Mouse (Mus musculus): ENCODE results near the gene Sox6. TPM values are rescaled to one million over a fixed set of nuclear protein-coding genes. Genes with fewer than 3 reads are reported as not detected.

Sox6 gene
- polyA plus RNA-seq, 1 experiment from 2014 or later: 40.6 TPM

- Histone ChIP-seq H3K27ac (ENCODE audit: low read length) (no peak overlapping the region), H3K4me3 (ENCODE audit: low read depth, low read length) (no peak overlapping the region), H3K9me3 (ENCODE audit: control insufficient read depth, low read depth, low read length) (no peaks in the 10 kb centered on the region), H3K36me3 (ENCODE audit: control insufficient read depth, insufficient read depth, low read length) (no peaks in the 10 kb centered on the region), H3K27me3 (ENCODE audit: control insufficient read depth, insufficient read depth, low read length) (no peaks in the 10 kb centered on the region), H3K9ac (replicated peaks; ENCODE audit: low read depth, low read length) (no peak overlapping the region), H3K4me2 (replicated peaks; ENCODE audit: low read depth, low read length) (no peak overlapping the region), H3K4me1 (ENCODE audit: control insufficient read depth, insufficient read depth, low read length) (no peaks in the 10 kb centered on the region)
- ATAC-seq (ENCODE audit: insufficient number of reproducible peaks, insufficient read depth, low FRiP score, low read depth): no peak
- 75% methylated on average over 4 of the region's 4 CpGs for WGBS
These were observed 488.9 kb downstream of the Sox6 start for GRCm38 (mm10) chr7:115549670-115550069.

GRCm38 (mm10) chr7:115545585-115546374 lies 492.8 kb downstream of the Sox6 start:
- WGBS: 88% methylated on average over 4 of the region's 4 CpGs
- no peak overlapping the region for H3K4me2 ChIP-seq (replicated peaks; ENCODE audit: low read depth, low read length)
- no peak overlapping the region for H3K4me3 ChIP-seq (ENCODE audit: low read depth, low read length)
- no peak for ATAC-seq (ENCODE audit: insufficient number of reproducible peaks, insufficient read depth, low FRiP score, low read depth)
- H3K27me3 ChIP-seq (ENCODE audit: control insufficient read depth, insufficient read depth, low read length): no peaks in the 10 kb centered on the region
- H3K27ac ChIP-seq (ENCODE audit: low read length): no peak overlapping the region
- H3K4me1 ChIP-seq (ENCODE audit: control insufficient read depth, insufficient read depth, low read length): peaks cover 5% of the 10 kb centered on the region; the same call in 1 of the 2 replicates
- no peaks in the 10 kb centered on the region for H3K36me3 ChIP-seq (ENCODE audit: control insufficient read depth, insufficient read depth, low read length)
- H3K9ac ChIP-seq (replicated peaks; ENCODE audit: low read depth, low read length): no peak overlapping the region
- no peaks in the 10 kb centered on the region for H3K9me3 ChIP-seq (ENCODE audit: control insufficient read depth, low read depth, low read length)

- Histone ChIP-seq H3K27ac (ENCODE audit: low read length) (no peak overlapping the region), H3K4me1 (ENCODE audit: control insufficient read depth, insufficient read depth, low read length) (peaks cover 5% of the 10 kb centered on the region; the same call in 1 of the 2 replicates), H3K9me3 (ENCODE audit: control insufficient read depth, low read depth, low read length) (no peaks in the 10 kb centered on the region), H3K36me3 (ENCODE audit: control insufficient read depth, insufficient read depth, low read length) (no peaks in the 10 kb centered on the region), H3K27me3 (ENCODE audit: control insufficient read depth, insufficient read depth, low read length) (no peaks in the 10 kb centered on the region), H3K4me2 (replicated peaks; ENCODE audit: low read depth, low read length) (no peak overlapping the region), H3K9ac (replicated peaks; ENCODE audit: low read depth, low read length) (no peak overlapping the region), H3K4me3 (ENCODE audit: low read depth, low read length) (no peak overlapping the region)
- no peak for ATAC-seq (ENCODE audit: insufficient number of reproducible peaks, insufficient read depth, low FRiP score, low read depth)
- WGBS: 74% methylated on average over 4 of the region's 4 CpGs
These were observed 495.0 kb downstream of the Sox6 start for GRCm38 (mm10) chr7:115543596-115543995.

GRCm38 (mm10) chr7:115540261-115540660 lies 498.3 kb downstream of the Sox6 start:
- Histone ChIP-seq H3K4me1 (ENCODE audit: control insufficient read depth, insufficient read depth, low read length) (peaks cover 5% of the 10 kb centered on the region; the same call in 1 of the 2 replicates), H3K27ac (ENCODE audit: low read length) (no peak overlapping the region), H3K36me3 (ENCODE audit: control insufficient read depth, insufficient read depth, low read length) (no peaks in the 10 kb centered on the region), H3K4me3 (ENCODE audit: low read depth, low read length) (no peak overlapping the region), H3K27me3 (ENCODE audit: control insufficient read depth, insufficient read depth, low read length) (no peaks in the 10 kb centered on the region), H3K9ac (replicated peaks; ENCODE audit: low read depth, low read length) (no peak overlapping the region), H3K9me3 (ENCODE audit: control insufficient read depth, low read depth, low read length) (no peaks in the 10 kb centered on the region), H3K4me2 (replicated peaks; ENCODE audit: low read depth, low read length) (no peak overlapping the region)
- ATAC-seq (ENCODE audit: insufficient number of reproducible peaks, insufficient read depth, low FRiP score, low read depth): no peak
- 31% methylated on average over 2 of the region's 2 CpGs for WGBS

GRCm38 (mm10) chr7:115539003-115539402 lies 499.6 kb downstream of the Sox6 start:
- Histone ChIP-seq H3K36me3 (ENCODE audit: control insufficient read depth, insufficient read depth, low read length) (no peaks in the 10 kb centered on the region), H3K4me3 (ENCODE audit: low read depth, low read length) (no peak overlapping the region), H3K27ac (ENCODE audit: low read length) (no peak overlapping the region), H3K9ac (replicated peaks; ENCODE audit: low read depth, low read length) (no peak overlapping the region), H3K4me2 (replicated peaks; ENCODE audit: low read depth, low read length) (no peak overlapping the region), H3K4me1 (ENCODE audit: control insufficient read depth, insufficient read depth, low read length) (peaks cover 5% of the 10 kb centered on the region; the same call in 1 of the 2 replicates), H3K9me3 (ENCODE audit: control insufficient read depth, low read depth, low read length) (no peaks in the 10 kb centered on the region), H3K27me3 (ENCODE audit: control insufficient read depth, insufficient read depth, low read length) (no peaks in the 10 kb centered on the region)
- WGBS: 74% methylated on average over 9 of the region's 9 CpGs
- no peak for ATAC-seq (ENCODE audit: insufficient number of reproducible peaks, insufficient read depth, low FRiP score, low read depth)

- no peak overlapping the region for H3K4me3 ChIP-seq (ENCODE audit: low read depth, low read length)
These were observed 501.0 kb downstream of the Sox6 start for GRCm38 (mm10) chr7:115537636-115538035.

GRCm38 (mm10) chr7:115536521-115536920 lies 502.1 kb downstream of the Sox6 start:
- Histone ChIP-seq H3K4me1 (ENCODE audit: control insufficient read depth, insufficient read depth, low read length) (no peaks in the 10 kb centered on the region), H3K9me3 (ENCODE audit: control insufficient read depth, low read depth, low read length) (no peaks in the 10 kb centered on the region), H3K4me2 (replicated peaks; ENCODE audit: low read depth, low read length) (no peak overlapping the region), H3K27ac (ENCODE audit: low read length) (no peak overlapping the region), H3K27me3 (ENCODE audit: control insufficient read depth, insufficient read depth, low read length) (no peaks in the 10 kb centered on the region), H3K4me3 (ENCODE audit: low read depth, low read length) (no peak overlapping the region), H3K36me3 (ENCODE audit: control insufficient read depth, insufficient read depth, low read length) (no peaks in the 10 kb centered on the region), H3K9ac (replicated peaks; ENCODE audit: low read depth, low read length) (no peak overlapping the region)
- ATAC-seq (ENCODE audit: insufficient number of reproducible peaks, insufficient read depth, low FRiP score, low read depth): no peak
- WGBS: 86% methylated on average over 2 of the region's 3 CpGs

More at GRCm38 (mm10) chr7:115537636-115538035, 501.0 kb downstream of the Sox6 start:
- Histone ChIP-seq H3K4me1 (ENCODE audit: control insufficient read depth, insufficient read depth, low read length) (peaks cover 5% of the 10 kb centered on the region; the same call in 1 of the 2 replicates), H3K27me3 (ENCODE audit: control insufficient read depth, insufficient read depth, low read length) (no peaks in the 10 kb centered on the region), H3K27ac (ENCODE audit: low read length) (no peak overlapping the region), H3K9ac (replicated peaks; ENCODE audit: low read depth, low read length) (no peak overlapping the region), H3K9me3 (ENCODE audit: control insufficient read depth, low read depth, low read length) (no peaks in the 10 kb centered on the region), H3K36me3 (ENCODE audit: control insufficient read depth, insufficient read depth, low read length) (no peaks in the 10 kb centered on the region), H3K4me2 (replicated peaks; ENCODE audit: low read depth, low read length) (no peak overlapping the region)
- no peak for ATAC-seq (ENCODE audit: insufficient number of reproducible peaks, insufficient read depth, low FRiP score, low read depth)
- WGBS: 85% methylated on average over 3 of the region's 3 CpGs

GRCm38 (mm10) chr7:115531875-115532274 lies 506.7 kb downstream of the Sox6 start:
- Histone ChIP-seq H3K4me1 (ENCODE audit: control insufficient read depth, insufficient read depth, low read length) (no peaks in the 10 kb centered on the region), H3K36me3 (ENCODE audit: control insufficient read depth, insufficient read depth, low read length) (no peaks in the 10 kb centered on the region), H3K27me3 (ENCODE audit: control insufficient read depth, insufficient read depth, low read length) (no peaks in the 10 kb centered on the region), H3K4me3 (ENCODE audit: low read depth, low read length) (no peak overlapping the region), H3K4me2 (replicated peaks; ENCODE audit: low read depth, low read length) (no peak overlapping the region), H3K9ac (replicated peaks; ENCODE audit: low read depth, low read length) (no peak overlapping the region), H3K27ac (ENCODE audit: low read length) (no peak overlapping the region), H3K9me3 (ENCODE audit: control insufficient read depth, low read depth, low read length) (no peaks in the 10 kb centered on the region)
- ATAC-seq (ENCODE audit: insufficient number of reproducible peaks, insufficient read depth, low FRiP score, low read depth): no peak
- WGBS: 36% methylated on average over 1 of the region's 1 CpGs
